Mouse (Mus musculus) midbrain, embryonic 11.5 days (tissue): ENCODE measurements around the gene Nit1. TPM values are rescaled to one million over a fixed set of nuclear protein-coding genes. Genes with fewer than 3 reads are reported as not detected.

Experiments
- ATAC-seq: fragments of 200-750 bp; cut with Nextera tagmentation; 2 replicates; pipeline ENCODE4 v1.8.0; 2017; ENCODE audit warnings: moderate TSS enrichment, moderate library complexity; ENCODE audit not compliant: low FRiP score
- DNase-seq: peaks from one replicate; pipeline ENCODE4 v3.0.0; 2015; ENCODE audit warnings: low spot score; ENCODE audit errors: missing footprints
- H3K27ac ChIP-seq: fragments of 300-500 bp; sonication (generic); 2 replicates; pipeline ENCODE4 v1.5.1; 2014; ENCODE audit warnings: low read depth, low read length
- H3K27me3 ChIP-seq: fragments of 300-500 bp; sonication (generic); 2 replicates; pipeline ENCODE4 v1.6.1; 2014; ENCODE audit warnings: mild to moderate bottlenecking, low read length, moderate library complexity, mixed read lengths; ENCODE audit not compliant: control insufficient read depth, insufficient read depth
- H3K36me3 ChIP-seq: fragments of 300-500 bp; sonication (generic); 2 replicates; pipeline ENCODE4 v1.6.1; 2014; ENCODE audit warnings: mild to moderate bottlenecking, low read length, moderate library complexity, mixed read lengths; ENCODE audit not compliant: control insufficient read depth, insufficient read depth
- H3K4me1 ChIP-seq: fragments of 300-500 bp; sonication (generic); 2 replicates; pipeline ENCODE4 v1.6.1; 2014; ENCODE audit warnings: low read length; ENCODE audit not compliant: control insufficient read depth, insufficient read depth
- H3K4me2 ChIP-seq: fragments of 300-500 bp; sonication (generic); 2 replicates; pipeline ENCODE4 v1.6.1; 2014; ENCODE audit warnings: mild to moderate bottlenecking, moderate library complexity
- H3K4me3 ChIP-seq: fragments of 300-500 bp; sonication (generic); 2 replicates; pipeline ENCODE4 v1.5.1; 2014; ENCODE audit warnings: low read depth, low read length
- H3K9ac ChIP-seq: fragments of 300-500 bp; sonication (generic); 2 replicates; pipeline ENCODE4 v1.6.1; 2014; ENCODE audit warnings: low read length
- H3K9me3 ChIP-seq: fragments of 300-500 bp; sonication (generic); 2 replicates; pipeline ENCODE4 v1.6.1; 2016; ENCODE audit warnings: low read length; ENCODE audit not compliant: control insufficient read depth
- WGBS: fragments of 180-500 bp; shearing (Covaris S2); extraction: QIAGEN DNeasy Blood & Tissue Kit; methylation state at CpG from one replicate; pipeline ENCODE4 v1.1.7; 2014; 5-methylcytosine and 5-hydroxymethylcytosine counted together
- polyA plus RNA-seq: library from polyadenylated mRNA; unstranded; fragments of >200 nt; fragmentation: Nextera tagmentation; extraction: Ambion mirVana; gene quantifications from 2 replicates; pipeline ENCODE4 v1.2.1, GENCODE M21; 2014

Gene Nit1
- polyA plus RNA-seq, 1 experiment from 2014 or later = 32.7 TPM

DNA sequence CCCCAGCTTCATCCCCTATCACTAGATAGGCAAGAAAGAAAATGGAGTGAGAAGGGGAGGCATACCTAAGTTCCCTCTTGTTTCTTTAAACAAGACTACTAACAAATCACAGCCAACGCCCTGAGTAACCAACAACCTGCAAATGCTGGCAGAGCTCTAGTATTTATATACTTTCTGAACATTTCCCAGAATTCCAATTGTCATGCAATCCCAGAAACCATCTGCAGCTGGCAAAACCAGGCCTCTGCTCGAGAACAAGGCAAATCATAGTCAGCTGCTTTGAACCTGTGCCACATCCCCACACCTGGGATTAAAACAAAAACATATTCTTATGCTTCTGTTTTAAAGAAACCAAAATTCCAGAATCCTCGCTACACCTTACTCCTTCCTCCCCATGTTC is 52.1 kb downstream of the Nit1 start:
- H3K36me3 ChIP-seq = 0 out of 2 replicates have a peak, but pooled peaks cover 7% of the 10 kb centered on the region
- ATAC-seq (no peak), DNase-seq (no peak)
- peak overlapping the region; percentile 70; the same call in 1 of the 2 replicates for H3K4me2 ChIP-seq
- H3K4me3 ChIP-seq = peak overlapping the region; percentile 73
- H3K27me3 ChIP-seq = peaks cover 3% of the 10 kb centered on the region
- H3K9ac ChIP-seq = no peak overlapping the region
- H3K27ac ChIP-seq = no peak overlapping the region
- WGBS = 91% methylated on average over 3 of the region's 3 CpGs
- H3K9me3 ChIP-seq = no peaks in the 10 kb centered on the region
- H3K4me1 ChIP-seq = peaks cover 6% of the 10 kb centered on the region; the same call in 1 of the 2 replicates

DNA sequence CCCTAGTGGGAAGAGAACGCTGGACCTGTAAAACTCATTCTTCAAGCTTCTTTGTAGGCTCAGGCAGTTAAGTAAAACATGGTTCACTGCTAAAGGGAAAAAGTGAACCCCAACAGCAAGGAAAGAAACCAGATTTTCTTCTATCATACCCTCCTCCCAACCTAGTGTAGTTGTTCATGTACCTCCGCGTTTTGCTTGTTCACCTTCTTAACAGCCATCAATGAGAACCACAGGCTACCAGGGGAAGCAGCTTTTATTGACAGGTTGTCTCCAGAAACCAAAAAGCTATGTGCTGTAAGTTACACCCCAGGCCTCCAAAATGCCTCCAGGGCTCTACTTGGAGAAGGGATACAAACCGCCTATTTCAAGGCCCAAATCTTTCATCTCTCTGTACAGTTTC is 57.1 kb downstream of the Nit1 start:
- H3K9ac ChIP-seq = peak overlapping the region; percentile 97
- 68% methylated on average over 4 of the region's 4 CpGs for WGBS
- peaks cover 14% of the 10 kb centered on the region for H3K36me3 ChIP-seq
- H3K4me1 ChIP-seq = peaks cover 14% of the 10 kb centered on the region
- no peaks in the 10 kb centered on the region for H3K9me3 ChIP-seq
- H3K4me3 ChIP-seq = peak overlapping the region; percentile 81; the same call in 1 of the 2 replicates
- H3K27me3 ChIP-seq = no peaks in the 10 kb centered on the region
- peak overlapping the region; percentile 94; the same call in 1 of the 2 replicates for H3K27ac ChIP-seq
- DNase-seq (no peak), ATAC-seq (no peak)
- peak overlapping the region; percentile 54; the same call in 1 of the 2 replicates for H3K4me2 ChIP-seq

Other genes starting within 250 kb of the Nit1 start
- gene Cfap126, start 231.7 kb downstream of the Nit1 start, polyA plus RNA-seq = 1.7 and 2.4 TPM in 2 replicates
- 291 and 314 TPM in 2 replicates for gene Sdhc, start 195.0 kb downstream of the Nit1 start, polyA plus RNA-seq
- 0.12 TPM in 2 replicates for gene Mpz, start 194.9 kb downstream of the Nit1 start, polyA plus RNA-seq
- 30.1 and 32.0 TPM in 2 replicates for gene Pcp4l1, start 149.4 kb downstream of the Nit1 start, polyA plus RNA-seq
- gene Nr1i3, start 131.7 kb downstream of the Nit1 start, polyA plus RNA-seq = 0.10 and 0.18 TPM in 2 replicates
- gene Tomm40l, start 123.1 kb downstream of the Nit1 start, polyA plus RNA-seq = 24.0 and 24.7 TPM in 2 replicates
- 2.1 and 3.7 TPM in 2 replicates for gene Apoa2, start 120.6 kb downstream of the Nit1 start, polyA plus RNA-seq
- gene Fcer1g, start 111.3 kb downstream of the Nit1 start, polyA plus RNA-seq = 25.5 and 27.3 TPM in 2 replicates
- gene Adamts4, start 95.2 kb downstream of the Nit1 start, polyA plus RNA-seq = 4.0 and 4.4 TPM in 2 replicates
- 232 and 274 TPM in 2 replicates for gene Ndufs2, start 94.3 kb downstream of the Nit1 start, polyA plus RNA-seq
- gene B4galt3, start 75.3 kb downstream of the Nit1 start, polyA plus RNA-seq = 49.5 and 58.4 TPM in 2 replicates
- gene Ppox, start 64.5 kb downstream of the Nit1 start, polyA plus RNA-seq = 54.1 and 56.3 TPM in 2 replicates
- gene Usp21, start 57.7 kb downstream of the Nit1 start, polyA plus RNA-seq = 84.7 and 88.6 TPM in 2 replicates
- 115 and 117 TPM in 2 replicates for gene Ufc1, start 50.6 kb downstream of the Nit1 start, polyA plus RNA-seq
- 45.1 and 46.7 TPM in 2 replicates for gene Dedd, start 16.5 kb downstream of the Nit1 start, polyA plus RNA-seq
- 64.8 and 69.8 TPM in 2 replicates for gene Pfdn2, start within 50 bp of the Nit1 start, polyA plus RNA-seq
- 1.4 and 2.3 TPM in 2 replicates for gene Klhdc9, start 15.2 kb upstream of the Nit1 start, polyA plus RNA-seq
- 0.49 and 0.65 TPM in 2 replicates for gene Nectin4, start 24.5 kb upstream of the Nit1 start, polyA plus RNA-seq
- gene Arhgap30, start 43.3 kb upstream of the Nit1 start, polyA plus RNA-seq = 0.38 and 0.57 TPM in 2 replicates
- 152 and 154 TPM in 2 replicates for gene Usf1, start 65.7 kb upstream of the Nit1 start, polyA plus RNA-seq
- gene Tstd1, start 73.2 kb upstream of the Nit1 start, polyA plus RNA-seq = 2.1 and 4.0 TPM in 2 replicates
- 9.9 and 13.1 TPM in 2 replicates for gene F11r, start 91.9 kb upstream of the Nit1 start, polyA plus RNA-seq
- 16.2 and 16.8 TPM in 2 replicates for gene Alyref2, start 157.8 kb upstream of the Nit1 start, polyA plus RNA-seq
- not detected in 2 replicates for gene Itln1, start 189.6 kb upstream of the Nit1 start, polyA plus RNA-seq
- gene Cd244a, start 213.5 kb upstream of the Nit1 start, polyA plus RNA-seq = not detected in 2 replicates